Mouse (Mus musculus) gastrocnemius, adult 18-20 months (tissue): Measurements from ENCODE around the gene Edem3. TPM values are rescaled to one million over a fixed set of nuclear protein-coding genes. Genes with fewer than 3 reads are reported as not detected.
"Not testable (repeated sequence)": the region's sequence is repeated elsewhere in the genome, so short reads cannot be mapped to it uniquely, and the experiment has no call there.

Experiments
- DNase-seq: peaks from one replicate; pipeline ENCODE4 v3.0.0; 2021; ENCODE audit warnings: low spot score
- total RNA-seq, 2 experiments: library from RNA; stranded (reverse); gene quantifications; 2 replicates each; pipeline ENCODE4 v1.2.3; 2021

Edem3 gene
- total RNA-seq, 2 experiments from 2014 or later, result 20.3 to 21.9 TPM

- DNase-seq, result not testable (repeated sequence)
These were observed 5.3 kb upstream of the Edem3 start for GRCm38 (mm10) chr1:151749894-151750293.

GRCm38 (mm10) chr1:151752946-151753345, 2.2 kb upstream of the Edem3 start:
- DNase-seq, result no peak

GRCm38 (mm10) chr1:151753374-151753929, 1.7 kb upstream of the Edem3 start:
- no peak for DNase-seq

- no peak for DNase-seq
These were observed 1.1 kb upstream of the Edem3 start for GRCm38 (mm10) chr1:151754028-151754489.

GRCm38 (mm10) chr1:151755660-151756424, 671 bp downstream of the Edem3 start:
- DNase-seq, result no peak

- no peak for DNase-seq
These were observed 1.2 kb downstream of the Edem3 start for GRCm38 (mm10) chr1:151756425-151756728.

GRCm38 (mm10) chr1:151758301-151758700, 3.1 kb downstream of the Edem3 start:
- DNase-seq, result no peak

- DNase-seq, result no peak
These were observed 3.8 kb downstream of the Edem3 start for GRCm38 (mm10) chr1:151758991-151759390.

- DNase-seq, result no peak
These were observed 9.1 kb downstream of the Edem3 start for GRCm38 (mm10) chr1:151764236-151764635.

GRCm38 (mm10) chr1:151766166-151766565, 11.0 kb downstream of the Edem3 start:
- no peak for DNase-seq

GRCm38 (mm10) chr1:151766976-151767654, 11.9 kb downstream of the Edem3 start:
- DNase-seq, result no peak

- DNase-seq, result no peak
These were observed 14.2 kb downstream of the Edem3 start for GRCm38 (mm10) chr1:151769200-151769913.

- no peak for DNase-seq
These were observed 22.4 kb downstream of the Edem3 start for GRCm38 (mm10) chr1:151777616-151778015.

- DNase-seq, result no peak
These were observed 23.4 kb downstream of the Edem3 start for GRCm38 (mm10) chr1:151778592-151778991.

GRCm38 (mm10) chr1:151779306-151779705, 24.1 kb downstream of the Edem3 start:
- DNase-seq, result no peak

GRCm38 (mm10) chr1:151781447-151781846, 26.3 kb downstream of the Edem3 start:
- DNase-seq, result no peak

- DNase-seq, result no peak
These were observed 28.2 kb downstream of the Edem3 start for GRCm38 (mm10) chr1:151783403-151783802.

GRCm38 (mm10) chr1:151786406-151786805, 31.2 kb downstream of the Edem3 start:
- DNase-seq, result no peak

GRCm38 (mm10) chr1:151789136-151789535, 34.0 kb downstream of the Edem3 start:
- DNase-seq, result no peak

- DNase-seq, result not testable (repeated sequence)
These were observed 36.9 kb downstream of the Edem3 start for GRCm38 (mm10) chr1:151792076-151792475.

GRCm38 (mm10) chr1:151802795-151803194, 47.6 kb downstream of the Edem3 start:
- DNase-seq, result not testable (repeated sequence)

GRCm38 (mm10) chr1:151807286-151807685, 52.1 kb downstream of the Edem3 start:
- DNase-seq, result no peak
